Mouse (Mus musculus) myocyte (in vitro differentiated cells): ENCODE results near the gene Tagln3.

Experiments used
- CEBPB ChIP-seq: IDR thresholded peaks from 2 replicates; pipeline ENCODE4 v1.6.1; 2011; ENCODE audit warnings: mild to moderate bottlenecking, moderate library complexity; ENCODE audit not compliant: poor library complexity, insufficient read depth, severe bottlenecking
- E2F4 ChIP-seq: IDR thresholded peaks from one replicate; pipeline ENCODE4 v1.6.1; 2011; ENCODE audit warnings: mild to moderate bottlenecking, control low read depth, moderate library complexity; ENCODE audit not compliant: insufficient read depth
- MAX ChIP-seq: IDR thresholded peaks from one replicate; pipeline ENCODE4 v1.6.1; 2011; ENCODE audit warnings: low read depth, mild to moderate bottlenecking, control low read depth
- MYOD1 ChIP-seq, 3 experiments: IDR thresholded peaks; one replicate each; pipeline ENCODE4 v1.6.1; 2011; ENCODE audit warnings: control low read depth in 2 of 3, low read depth in 2 of 3, mild to moderate bottlenecking in 2 of 3, moderate library complexity in 1 of 3; ENCODE audit not compliant: insufficient read length in 2 of 3, control insufficient read depth in 1 of 3
- MYOG ChIP-seq, 3 experiments: IDR thresholded peaks; one replicate each; pipeline ENCODE4 v1.6.1; 2011; ENCODE audit warnings: control low read depth in 2 of 3, low read depth in 2 of 3, mild to moderate bottlenecking in 2 of 3; ENCODE audit not compliant: insufficient read length in 2 of 3, control insufficient read depth in 1 of 3, insufficient read depth in 1 of 3
- POLR2A ChIP-seq: IDR thresholded peaks from one replicate; pipeline ENCODE4 v1.6.1; 2011; ENCODE audit warnings: low read depth, mild to moderate bottlenecking, control low read depth, moderate library complexity; ENCODE audit not compliant: insufficient read length
- POLR2AphosphoS2 ChIP-seq: IDR thresholded peaks from one replicate; pipeline ENCODE4 v1.6.1; 2011; ENCODE audit warnings: low read depth, control low read depth; ENCODE audit not compliant: insufficient read length
- REST ChIP-seq: IDR thresholded peaks from one replicate; pipeline ENCODE4 v1.6.1; 2011; ENCODE audit warnings: mild to moderate bottlenecking, control low read depth, moderate library complexity; ENCODE audit not compliant: insufficient read depth, insufficient read length
- SRF ChIP-seq: IDR thresholded peaks from one replicate; pipeline ENCODE4 v1.6.1; 2011; ENCODE audit warnings: low read depth; ENCODE audit not compliant: control insufficient read depth, insufficient read length
- TCF12 ChIP-seq: IDR thresholded peaks from one replicate; pipeline ENCODE4 v1.6.1; 2011; ENCODE audit warnings: mild to moderate bottlenecking, control low read depth; ENCODE audit not compliant: poor library complexity, insufficient read depth, severe bottlenecking
- TCF3 ChIP-seq: IDR thresholded peaks from one replicate; pipeline ENCODE4 v1.6.1; 2011; ENCODE audit warnings: low read depth, control low read depth; ENCODE audit not compliant: insufficient read length
- USF1 ChIP-seq: IDR thresholded peaks from one replicate; pipeline ENCODE4 v1.6.1; 2011; ENCODE audit warnings: low read depth, mild to moderate bottlenecking, control low read depth, moderate library complexity

- TF ChIP-seq POLR2A (no peak), MYOD1 (IDR thresholded peaks at IDR 0.05; ENCODE audit: control insufficient read depth in 1 of 3, insufficient read length in 2 of 3, low read depth in 2 of 3) (no peak), E2F4 (no peak), USF1 (no peak), POLR2AphosphoS2 (no peak), TCF12 (no peak), MAX (no peak), TCF3 (no peak), REST (no peak), MYOG (IDR thresholded peaks at IDR 0.05; ENCODE audit: control insufficient read depth in 1 of 3, insufficient read depth in 1 of 3, insufficient read length in 2 of 3, low read depth in 2 of 3) (no peak), CEBPB (no peak), SRF (no peak)
These were observed 1.1 kb downstream of the Tagln3 start for GRCm38 (mm10) chr16:45723172-45723901.
